Mouse (Mus musculus) megakaryocyte-erythroid progenitor cell, adult 5-6 weeks (primary cell): ENCODE measurements at regions not wholly inside any gene's neighbourhood (a gene's known extent, or its start where the extent isn't known, plus 50 kb on each side); places are given as distances from the start of the nearest gene placed in this dataset.

ENCODE experiments used
- ATAC-seq: replicated peaks from 2 replicates; pipeline ENCODE4 v1.8.0; 2016; ENCODE audit warnings: mild to moderate bottlenecking, inconsistent platforms; ENCODE audit not compliant: severe bottlenecking, poor library complexity, low FRiP score, low TSS enrichment

- ATAC-seq = 0 out of 2 replicates have a peak, but pooled peaks have one; percentile 28
Observed at GRCm38 (mm10) chr13:37559706-37560313, 214.8 kb downstream of the Ly86 start.

- ATAC-seq = no peak
Observed at GRCm38 (mm10) chr13:37560387-37560786, 215.4 kb downstream of the Ly86 start.

- no peak for ATAC-seq
Observed at GRCm38 (mm10) chr13:37560800-37561199, 215.8 kb downstream of the Ly86 start.

GRCm38 (mm10) chr13:37561437-37561836 is 216.4 kb downstream of the Ly86 start:
- no peak for ATAC-seq

GRCm38 (mm10) chr13:37562141-37562540 is 216.1 kb upstream of the Rreb1 start:
- ATAC-seq = no peak

GRCm38 (mm10) chr13:37562652-37563051 is 215.5 kb upstream of the Rreb1 start:
- ATAC-seq = no peak

- no peak for ATAC-seq
Observed at GRCm38 (mm10) chr13:37569051-37569450, 209.1 kb upstream of the Rreb1 start.

GRCm38 (mm10) chr13:37569486-37569885 is 208.7 kb upstream of the Rreb1 start:
- ATAC-seq = no peak

- ATAC-seq = no peak
Observed at GRCm38 (mm10) chr13:37572983-37573382, 205.2 kb upstream of the Rreb1 start.

- no peak for ATAC-seq
Observed at GRCm38 (mm10) chr13:37579231-37579630, 199.0 kb upstream of the Rreb1 start.

GRCm38 (mm10) chr13:37579775-37580174 is 198.4 kb upstream of the Rreb1 start:
- ATAC-seq = no peak

GRCm38 (mm10) chr13:37580806-37581205 is 197.4 kb upstream of the Rreb1 start:
- 0 out of 2 replicates have a peak, but pooled peaks have one; percentile 73 for ATAC-seq

GRCm38 (mm10) chr13:37581374-37581773 is 196.8 kb upstream of the Rreb1 start:
- ATAC-seq = no peak

- ATAC-seq = no peak
Observed at GRCm38 (mm10) chr13:37585476-37585875, 192.7 kb upstream of the Rreb1 start.

GRCm38 (mm10) chr13:37586511-37586910 is 191.7 kb upstream of the Rreb1 start:
- ATAC-seq = no peak

GRCm38 (mm10) chr13:37587911-37588310 is 190.3 kb upstream of the Rreb1 start:
- no peak for ATAC-seq

GRCm38 (mm10) chr13:37588528-37589176 is 189.5 kb upstream of the Rreb1 start:
- no peak for ATAC-seq

GRCm38 (mm10) chr13:37592149-37592548 is 186.1 kb upstream of the Rreb1 start:
- no peak for ATAC-seq

- peak; percentile 30; the same call in 1 of the 2 replicates for ATAC-seq
Observed at GRCm38 (mm10) chr13:37595196-37595595, 183.0 kb upstream of the Rreb1 start.

GRCm38 (mm10) chr13:37597575-37597974 is 180.6 kb upstream of the Rreb1 start:
- ATAC-seq = no peak

- no peak for ATAC-seq
Observed at GRCm38 (mm10) chr13:37598165-37598775, 179.9 kb upstream of the Rreb1 start.
